Mouse (Mus musculus): ENCODE results near the gene Zfp36. TPM values are rescaled to one million over a fixed set of nuclear protein-coding genes. Genes with fewer than 3 reads are reported as not detected.
A peak's percentile ranks its signal among the peaks of the same experiment; 100 is the strongest.

The Zfp36 gene
- 23.9 and 26.8 TPM in 2 replicates for polyA plus RNA-seq (2015; fragmentation: Nextera tagmentation; extraction: Ambion mirVana)

GRCm38 (mm10) chr7:28380237-28381016 lies at the start of gene Zfp36:
Zfp36 (minus strand) TSS chr7:28380253.
- peak within 1 kb of the TSS; percentile 96 for H3K4me2 ChIP-seq (ENCODE audit: low read depth, low read length)
- ATAC-seq (ENCODE audit: low read depth) = no peak
- H3K27ac ChIP-seq (ENCODE audit: low read length) = peak within 1 kb of the TSS; percentile 100
- no peaks in the 10 kb centered on the region for H3K9me3 ChIP-seq (ENCODE audit: control insufficient read depth, low read length)
- peaks cover 4% of the 10 kb centered on the region for H3K36me3 ChIP-seq (ENCODE audit: control insufficient read depth, insufficient read depth, low read length)
- H3K4me1 ChIP-seq (replicated peaks; ENCODE audit: control insufficient read depth, insufficient read depth, low read length) = peaks cover 53% of the 10 kb centered on the region
- WGBS = 45% methylated on average over 17 of the region's 17 CpGs
- no peaks in the 10 kb centered on the region for H3K27me3 ChIP-seq (ENCODE audit: control insufficient read depth, insufficient read depth, low read depth, low read length)
- H3K9ac ChIP-seq (ENCODE audit: low read length) = peak within 1 kb of the TSS; percentile 81
- peak within 1 kb of the TSS; percentile 60 for H3K4me3 ChIP-seq (ENCODE audit: low read length)

- H3K4me1 ChIP-seq (replicated peaks; ENCODE audit: control insufficient read depth, insufficient read depth, low read length) = no peaks in the 10 kb centered on the region
- no peak overlapping the region for H3K9ac ChIP-seq (ENCODE audit: low read length)
- H3K36me3 ChIP-seq (ENCODE audit: control insufficient read depth, insufficient read depth, low read length) = peaks cover 7% of the 10 kb centered on the region; the same call in 1 of the 2 replicates
- no peaks in the 10 kb centered on the region for H3K9me3 ChIP-seq (ENCODE audit: control insufficient read depth, low read length)
- H3K27ac ChIP-seq (ENCODE audit: low read length) = no peak overlapping the region
- no peak overlapping the region for H3K4me2 ChIP-seq (ENCODE audit: low read depth, low read length)
- no peak overlapping the region for H3K4me3 ChIP-seq (ENCODE audit: low read length)
- no peaks in the 10 kb centered on the region for H3K27me3 ChIP-seq (ENCODE audit: control insufficient read depth, insufficient read depth, low read depth, low read length)
- no peak for ATAC-seq (ENCODE audit: low read depth)
Observed at GRCm38 (mm10) chr7:28427738-28428137, 47.7 kb upstream of the Zfp36 start.

- H3K4me2 ChIP-seq (ENCODE audit: low read depth, low read length) = no peak overlapping the region
- no peak overlapping the region for H3K9ac ChIP-seq (ENCODE audit: low read length)
- peaks cover 21% of the 10 kb centered on the region; the same call in 1 of the 2 replicates for H3K36me3 ChIP-seq (ENCODE audit: control insufficient read depth, insufficient read depth, low read length)
- no peaks in the 10 kb centered on the region for H3K27me3 ChIP-seq (ENCODE audit: control insufficient read depth, insufficient read depth, low read depth, low read length)
- ATAC-seq (ENCODE audit: low read depth) = no peak
- H3K4me3 ChIP-seq (ENCODE audit: low read length) = no peak overlapping the region
- WGBS = 93% methylated on average over 1 of the region's 1 CpGs
- no peaks in the 10 kb centered on the region for H3K9me3 ChIP-seq (ENCODE audit: control insufficient read depth, low read length)
- H3K4me1 ChIP-seq (replicated peaks; ENCODE audit: control insufficient read depth, insufficient read depth, low read length) = peaks cover 3% of the 10 kb centered on the region
- H3K27ac ChIP-seq (ENCODE audit: low read length) = no peak overlapping the region
Observed at GRCm38 (mm10) chr7:28423018-28423417, 43.0 kb upstream of the Zfp36 start.

- ATAC-seq (ENCODE audit: low read depth) = no peak
- Histone ChIP-seq H3K36me3 (ENCODE audit: control insufficient read depth, insufficient read depth, low read length) (peaks cover 32% of the 10 kb centered on the region), H3K27me3 (ENCODE audit: control insufficient read depth, insufficient read depth, low read depth, low read length) (no peaks in the 10 kb centered on the region), H3K4me3 (ENCODE audit: low read length) (no peak overlapping the region), H3K4me1 (replicated peaks; ENCODE audit: control insufficient read depth, insufficient read depth, low read length) (peaks cover 3% of the 10 kb centered on the region), H3K27ac (ENCODE audit: low read length) (no peak overlapping the region), H3K9ac (ENCODE audit: low read length) (no peak overlapping the region), H3K9me3 (ENCODE audit: control insufficient read depth, low read length) (no peaks in the 10 kb centered on the region), H3K4me2 (ENCODE audit: low read depth, low read length) (no peak overlapping the region)
- 91% methylated on average over 2 of the region's 2 CpGs for WGBS
Observed at GRCm38 (mm10) chr7:28419416-28419815, 39.4 kb upstream of the Zfp36 start.

GRCm38 (mm10) chr7:28418096-28418670 lies 38.1 kb upstream of the Zfp36 start:
- peak overlapping the region; percentile 53 for H3K27ac ChIP-seq (ENCODE audit: low read length)
- H3K4me3 ChIP-seq (ENCODE audit: low read length) = no peak overlapping the region
- peaks cover 40% of the 10 kb centered on the region for H3K36me3 ChIP-seq (ENCODE audit: control insufficient read depth, insufficient read depth, low read length)
- H3K4me1 ChIP-seq (replicated peaks; ENCODE audit: control insufficient read depth, insufficient read depth, low read length) = peaks cover 3% of the 10 kb centered on the region
- H3K9ac ChIP-seq (ENCODE audit: low read length) = no peak overlapping the region
- H3K27me3 ChIP-seq (ENCODE audit: control insufficient read depth, insufficient read depth, low read depth, low read length) = no peaks in the 10 kb centered on the region
- 67% methylated on average over 8 of the region's 8 CpGs for WGBS
- H3K4me2 ChIP-seq (ENCODE audit: low read depth, low read length) = no peak overlapping the region
- ATAC-seq (ENCODE audit: low read depth) = peak; percentile 90
- H3K9me3 ChIP-seq (ENCODE audit: control insufficient read depth, low read length) = no peaks in the 10 kb centered on the region

- no peak overlapping the region for H3K9ac ChIP-seq (ENCODE audit: low read length)
Observed at GRCm38 (mm10) chr7:28417368-28417767, 37.3 kb upstream of the Zfp36 start.

GRCm38 (mm10) chr7:28412826-28413225 lies 32.8 kb upstream of the Zfp36 start:
- Histone ChIP-seq H3K27me3 (ENCODE audit: control insufficient read depth, insufficient read depth, low read depth, low read length) (no peaks in the 10 kb centered on the region), H3K9me3 (ENCODE audit: control insufficient read depth, low read length) (no peaks in the 10 kb centered on the region), H3K9ac (ENCODE audit: low read length) (no peak overlapping the region), H3K27ac (ENCODE audit: low read length) (no peak overlapping the region), H3K4me2 (ENCODE audit: low read depth, low read length) (no peak overlapping the region), H3K36me3 (ENCODE audit: control insufficient read depth, insufficient read depth, low read length) (peaks cover 33% of the 10 kb centered on the region), H3K4me1 (replicated peaks; ENCODE audit: control insufficient read depth, insufficient read depth, low read length) (no peaks in the 10 kb centered on the region), H3K4me3 (ENCODE audit: low read length) (no peak overlapping the region)
- ATAC-seq (ENCODE audit: low read depth) = no peak
- WGBS = 68% methylated on average over 4 of the region's 4 CpGs

More at GRCm38 (mm10) chr7:28417368-28417767, 37.3 kb upstream of the Zfp36 start:
- H3K4me1 ChIP-seq (replicated peaks; ENCODE audit: control insufficient read depth, insufficient read depth, low read length) = peaks cover 3% of the 10 kb centered on the region
- H3K27me3 ChIP-seq (ENCODE audit: control insufficient read depth, insufficient read depth, low read depth, low read length) = no peaks in the 10 kb centered on the region
- H3K9me3 ChIP-seq (ENCODE audit: control insufficient read depth, low read length) = no peaks in the 10 kb centered on the region
- peaks cover 43% of the 10 kb centered on the region for H3K36me3 ChIP-seq (ENCODE audit: control insufficient read depth, insufficient read depth, low read length)
- H3K4me3 ChIP-seq (ENCODE audit: low read length) = no peak overlapping the region
- H3K4me2 ChIP-seq (ENCODE audit: low read depth, low read length) = no peak overlapping the region
- ATAC-seq (ENCODE audit: low read depth) = no peak
- H3K27ac ChIP-seq (ENCODE audit: low read length) = no peak overlapping the region

GRCm38 (mm10) chr7:28410841-28411475 lies 30.9 kb upstream of the Zfp36 start:
- Histone ChIP-seq H3K27me3 (ENCODE audit: control insufficient read depth, insufficient read depth, low read depth, low read length) (no peaks in the 10 kb centered on the region), H3K9me3 (ENCODE audit: control insufficient read depth, low read length) (no peaks in the 10 kb centered on the region), H3K4me3 (ENCODE audit: low read length) (no peak overlapping the region), H3K36me3 (ENCODE audit: control insufficient read depth, insufficient read depth, low read length) (peaks cover 36% of the 10 kb centered on the region), H3K9ac (ENCODE audit: low read length) (no peak overlapping the region), H3K27ac (ENCODE audit: low read length) (0 out of 2 replicates have a peak overlapping the region, but pooled peaks have one; percentile 56), H3K4me2 (ENCODE audit: low read depth, low read length) (no peak overlapping the region), H3K4me1 (replicated peaks; ENCODE audit: control insufficient read depth, insufficient read depth, low read length) (no peaks in the 10 kb centered on the region)
- WGBS = 56% methylated on average over 3 of the region's 3 CpGs
- ATAC-seq (ENCODE audit: low read depth) = peak; percentile 71

- ATAC-seq (ENCODE audit: low read depth) = no peak
- 68% methylated on average over 3 of the region's 3 CpGs for WGBS
- Histone ChIP-seq H3K36me3 (ENCODE audit: control insufficient read depth, insufficient read depth, low read length) (peaks cover 60% of the 10 kb centered on the region), H3K27me3 (ENCODE audit: control insufficient read depth, insufficient read depth, low read depth, low read length) (no peaks in the 10 kb centered on the region), H3K9me3 (ENCODE audit: control insufficient read depth, low read length) (no peaks in the 10 kb centered on the region), H3K27ac (ENCODE audit: low read length) (no peak overlapping the region), H3K4me2 (ENCODE audit: low read depth, low read length) (no peak overlapping the region), H3K4me3 (ENCODE audit: low read length) (no peak overlapping the region), H3K4me1 (replicated peaks; ENCODE audit: control insufficient read depth, insufficient read depth, low read length) (no peaks in the 10 kb centered on the region), H3K9ac (ENCODE audit: low read length) (no peak overlapping the region)
Observed at GRCm38 (mm10) chr7:28401942-28402341, 21.9 kb upstream of the Zfp36 start.
